Mouse (Mus musculus) layer of hippocampus, adult 2 months (tissue): ENCODE measurements around the gene Pdzk1. TPM values are rescaled to one million over a fixed set of nuclear protein-coding genes. Genes with fewer than 3 reads are reported as not detected.

Experiments
- DNase-seq, 2 experiments: peaks; one replicate each; pipeline ENCODE4 v3.0.0; 2022; ENCODE audit warnings: low spot score in 2 of 2
- H3K27ac ChIP-seq: fragments of 200-600 bp; 2 replicates; pipeline ENCODE4 v1.8.1; 2022
- H3K4me3 ChIP-seq: fragments of 200-600 bp; 2 replicates; pipeline ENCODE4 v1.8.1; 2022; ENCODE audit warnings: mild to moderate bottlenecking
- CTCF ChIP-seq: fragments of 200-600 bp; conservative IDR thresholded peaks from 2 replicates; pipeline ENCODE4 v1.8.1; 2022; ENCODE audit warnings: antibody characterized with exemption, mild to moderate bottlenecking, moderate library complexity
- total RNA-seq, 2 experiments: library from RNA; stranded (reverse); gene quantifications; 2 replicates each; pipeline ENCODE4 v1.2.3; 2021

The Pdzk1 gene
- total RNA-seq, 2 experiments from 2014 or later, result 0.33 TPM; not detected in 1

DNA sequence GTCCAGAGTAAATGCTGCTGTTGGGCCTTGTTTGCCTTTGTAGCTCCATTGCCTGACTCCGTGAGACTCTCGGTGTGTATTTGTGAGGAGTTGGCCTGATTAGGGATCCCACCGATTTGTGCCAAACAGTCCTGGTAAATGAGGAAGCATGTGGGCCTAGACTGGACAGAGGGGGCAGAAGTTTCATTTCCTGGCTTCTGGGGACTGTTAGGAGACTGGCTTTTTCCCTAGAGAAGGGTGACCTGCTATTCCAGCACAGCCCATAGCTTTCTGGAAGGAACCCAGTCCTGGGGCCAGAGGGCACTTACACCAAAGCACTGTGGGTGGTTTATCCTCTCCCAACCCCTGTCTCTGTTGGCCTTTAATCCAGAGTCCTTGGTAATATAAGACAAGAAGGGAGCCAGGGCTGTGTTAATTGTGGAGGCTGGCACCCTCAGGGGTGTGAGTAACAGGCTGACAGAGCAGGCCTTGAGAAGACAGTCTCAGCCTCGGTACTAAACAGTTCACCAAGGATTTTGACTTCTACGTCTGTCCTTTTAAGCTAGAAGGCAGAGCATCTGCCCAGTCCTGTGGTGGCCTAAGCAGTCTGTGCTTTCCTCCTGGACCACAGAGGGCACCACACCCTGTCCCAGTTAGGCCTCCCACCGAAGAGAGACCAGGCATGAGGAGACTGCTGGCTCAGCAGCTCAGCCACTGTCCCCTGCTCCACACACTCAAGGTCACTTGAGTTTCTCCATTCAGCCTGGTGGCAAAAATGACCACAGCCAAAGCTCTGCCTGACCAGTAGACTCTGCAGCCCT is 8.8 kb upstream of the Pdzk1 start:
- no peak for DNase-seq
- no peak for TF ChIP-seq CTCF
- no peak overlapping the region for H3K27ac ChIP-seq
- no peak overlapping the region for H3K4me3 ChIP-seq

- no peak overlapping the region for H3K4me3 ChIP-seq
- H3K27ac ChIP-seq, result no peak overlapping the region
- no peak for DNase-seq
- no peak for TF ChIP-seq CTCF
These were observed 7.5 kb upstream of the Pdzk1 start for GRCm38 (mm10) chr3:96821581-96821980.

DNA sequence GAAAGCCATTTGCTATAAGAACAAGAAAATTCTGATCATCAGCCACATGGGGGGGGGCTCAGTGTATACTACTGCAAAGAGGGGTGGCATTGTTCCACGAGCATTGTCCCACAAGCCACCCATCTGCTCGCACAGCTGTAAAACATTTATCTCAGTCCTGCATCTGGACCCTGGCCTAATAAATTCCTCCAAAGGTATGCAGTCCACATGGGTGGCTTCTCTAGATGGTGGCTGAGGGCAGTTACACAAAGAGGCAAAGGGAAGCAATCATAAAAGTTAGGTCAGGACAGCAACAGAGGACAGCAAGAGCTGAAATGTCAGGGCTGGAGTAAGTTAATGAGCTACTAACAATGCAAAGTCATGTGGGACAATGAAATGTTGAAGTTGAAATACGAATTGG is 5.4 kb upstream of the Pdzk1 start:
- no peak overlapping the region for H3K27ac ChIP-seq
- no peak for TF ChIP-seq CTCF
- DNase-seq, result no peak
- no peak overlapping the region for H3K4me3 ChIP-seq

DNA sequence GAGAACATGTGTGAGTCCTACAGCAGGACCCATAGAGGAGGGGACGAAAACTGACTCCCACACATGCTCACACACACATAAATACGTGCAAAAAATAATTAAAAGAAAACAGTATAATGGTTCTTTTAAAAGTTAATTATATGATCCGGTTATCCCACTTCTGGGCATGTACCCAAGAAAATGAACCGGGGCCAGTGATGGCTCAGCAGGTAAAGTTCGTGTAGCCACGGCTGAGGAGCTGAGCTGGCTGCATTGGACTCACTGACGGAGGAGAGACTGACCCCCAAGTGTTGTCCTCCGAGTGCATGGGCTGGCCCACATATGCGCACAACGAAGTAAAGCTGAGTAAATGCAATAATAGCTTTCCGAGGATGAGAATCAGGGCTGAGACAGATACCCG is 4.5 kb upstream of the Pdzk1 start:
- H3K27ac ChIP-seq, result no peak overlapping the region
- no peak overlapping the region for H3K4me3 ChIP-seq
- no peak for TF ChIP-seq CTCF
- DNase-seq, result no peak

DNA sequence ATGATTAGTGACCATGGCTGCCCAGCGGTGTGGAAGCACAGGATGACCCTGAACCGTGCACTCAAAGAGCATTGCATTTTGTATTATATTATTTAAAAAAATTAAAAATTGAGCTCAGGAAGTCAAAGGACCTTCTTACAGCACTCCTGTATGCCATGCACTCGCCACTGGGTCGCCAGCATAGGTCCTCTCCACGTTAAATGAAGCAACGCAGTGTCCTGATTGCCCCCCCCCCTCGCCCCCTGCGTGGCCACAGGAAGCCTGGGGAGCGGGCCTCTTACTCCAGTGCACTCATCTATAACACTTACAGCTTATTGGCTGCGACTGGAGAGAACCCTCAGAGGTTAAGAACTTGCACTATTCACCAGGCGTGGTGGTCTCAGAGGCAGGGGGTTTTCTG is 3.8 kb upstream of the Pdzk1 start:
- TF ChIP-seq CTCF, result no peak
- Histone ChIP-seq H3K27ac (no peak overlapping the region), H3K4me3 (no peak overlapping the region)
- DNase-seq, result no peak

- Histone ChIP-seq H3K4me3 (no peak overlapping the region), H3K27ac (no peak overlapping the region)
- DNase-seq, result no peak
- TF ChIP-seq CTCF, result no peak
These were observed 698 bp upstream of the Pdzk1 start for GRCm38 (mm10) chr3:96828308-96828864.

DNA sequence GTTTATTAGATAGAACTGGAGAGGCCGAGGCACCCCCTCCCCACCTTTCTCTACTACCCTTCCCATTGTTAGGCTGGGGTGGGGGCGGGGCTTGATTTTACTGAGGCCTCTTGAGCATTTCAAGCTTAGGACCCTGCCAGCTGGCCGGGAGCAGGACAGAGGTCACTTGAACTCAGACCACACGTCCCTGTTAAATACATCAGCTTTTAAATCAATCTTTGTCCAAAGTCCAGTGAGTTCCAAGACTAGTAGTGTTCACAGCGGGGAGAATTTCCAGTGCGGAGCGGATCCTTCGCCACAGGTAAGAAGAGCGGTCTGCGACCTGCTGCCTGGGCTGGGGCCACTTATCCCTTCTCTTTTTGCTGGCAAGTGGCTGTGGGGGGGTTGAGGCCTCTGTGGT is 772 bp downstream of the Pdzk1 start:
- H3K27ac ChIP-seq, result no peak overlapping the region
- H3K4me3 ChIP-seq, result no peak overlapping the region
- no peak for DNase-seq
- no peak for TF ChIP-seq CTCF

DNA sequence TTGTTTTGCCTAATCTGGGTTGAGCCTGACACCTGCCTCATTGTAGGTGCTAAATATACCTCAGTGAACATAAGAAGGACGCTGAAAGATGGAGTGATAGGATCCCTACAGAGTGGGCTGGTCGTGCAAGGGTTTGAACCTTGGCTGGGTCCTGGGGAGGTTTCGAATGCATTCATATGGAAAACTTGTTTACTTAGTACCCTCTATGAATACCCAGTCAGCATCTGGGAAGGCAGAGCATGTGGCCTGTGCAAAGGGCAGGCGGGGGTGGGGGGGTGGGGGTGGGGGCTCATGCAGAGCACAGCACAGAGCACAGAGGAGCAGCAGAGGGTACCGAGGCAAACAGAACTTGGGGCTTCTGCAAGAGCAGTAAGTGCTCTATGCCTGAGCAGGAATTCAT is 3.8 kb downstream of the Pdzk1 start:
- H3K4me3 ChIP-seq, result no peak overlapping the region
- H3K27ac ChIP-seq, result no peak overlapping the region
- DNase-seq, result no peak
- no peak for TF ChIP-seq CTCF

- TF ChIP-seq CTCF, result no peak
- H3K4me3 ChIP-seq, result no peak overlapping the region
- H3K27ac ChIP-seq, result no peak overlapping the region
- DNase-seq, result no peak
These were observed 5.7 kb downstream of the Pdzk1 start for GRCm38 (mm10) chr3:96834587-96835348.

DNA sequence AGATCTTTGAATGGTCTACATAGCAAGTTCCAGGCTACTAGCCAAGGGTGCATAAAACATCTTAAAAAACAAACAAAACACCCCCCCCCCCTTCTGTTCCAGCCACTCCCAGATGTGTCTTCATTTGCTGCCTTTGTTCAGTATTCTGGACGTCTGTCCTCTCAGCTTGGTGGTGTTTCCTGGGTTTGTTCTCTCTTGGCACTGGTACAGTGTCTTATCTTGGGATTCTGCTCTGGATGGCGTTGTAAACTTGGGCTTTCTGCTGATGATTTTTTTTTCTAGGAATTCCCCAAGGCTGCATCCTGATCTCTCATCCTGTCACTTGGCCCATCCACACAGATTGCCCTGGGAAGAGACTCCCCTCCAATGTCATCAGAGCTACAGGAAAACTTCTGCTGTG is 7.3 kb downstream of the Pdzk1 start:
- no peak for DNase-seq
- TF ChIP-seq CTCF, result no peak
- no peak overlapping the region for H3K27ac ChIP-seq
- no peak overlapping the region for H3K4me3 ChIP-seq

GRCm38 (mm10) chr3:96838996-96839645 is 10.0 kb downstream of the Pdzk1 start:
- no peak for TF ChIP-seq CTCF
- H3K4me3 ChIP-seq, result no peak overlapping the region
- H3K27ac ChIP-seq, result no peak overlapping the region

GRCm38 (mm10) chr3:96845191-96845590 is 16.1 kb downstream of the Pdzk1 start:
- Histone ChIP-seq H3K27ac (no peak overlapping the region), H3K4me3 (no peak overlapping the region)
- no peak for TF ChIP-seq CTCF
- DNase-seq, result no peak

More at GRCm38 (mm10) chr3:96838996-96839645, 10.0 kb downstream of the Pdzk1 start:
- DNase-seq, result no peak

DNA sequence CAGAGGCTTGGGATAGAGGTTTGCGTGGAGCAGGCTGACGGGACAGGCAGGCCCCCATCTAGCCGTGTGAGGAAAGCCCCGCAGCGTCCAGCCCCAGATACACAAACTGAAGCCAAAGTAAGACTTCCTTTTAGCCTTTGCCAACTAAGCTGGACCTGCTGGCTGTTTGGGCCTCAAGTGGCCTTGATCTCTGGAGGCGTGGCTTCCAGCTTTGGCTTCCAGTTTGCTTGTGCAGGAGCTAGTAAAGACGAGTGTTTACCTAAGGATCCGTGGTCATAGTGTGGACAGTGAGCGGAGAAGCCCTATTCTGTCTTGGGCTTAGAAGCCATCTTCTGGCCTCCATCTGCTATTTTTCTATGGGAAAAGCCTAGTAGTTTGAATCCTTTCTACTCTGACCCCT is 16.7 kb downstream of the Pdzk1 start:
- Histone ChIP-seq H3K27ac (no peak overlapping the region), H3K4me3 (no peak overlapping the region)
- no peak for TF ChIP-seq CTCF
- no peak for DNase-seq
